Mouse (Mus musculus) E14TG2a.4 (cell line): ENCODE results near the gene Slc1a1.

Source experiments
- CTCF ChIP-seq: conservative IDR thresholded peaks from 2 replicates; pipeline ENCODE4 v1.5.1; 2014; ENCODE audit warnings: low read length
- NANOG ChIP-seq: IDR thresholded peaks from 2 replicates; pipeline ENCODE4 v1.6.1; 2014; ENCODE audit warnings: borderline replicate concordance, low read length, mixed read lengths
- POU5F1 ChIP-seq: IDR thresholded peaks from 2 replicates; pipeline ENCODE4 v1.6.1; 2014; ENCODE audit warnings: low read length, borderline replicate concordance

DNA sequence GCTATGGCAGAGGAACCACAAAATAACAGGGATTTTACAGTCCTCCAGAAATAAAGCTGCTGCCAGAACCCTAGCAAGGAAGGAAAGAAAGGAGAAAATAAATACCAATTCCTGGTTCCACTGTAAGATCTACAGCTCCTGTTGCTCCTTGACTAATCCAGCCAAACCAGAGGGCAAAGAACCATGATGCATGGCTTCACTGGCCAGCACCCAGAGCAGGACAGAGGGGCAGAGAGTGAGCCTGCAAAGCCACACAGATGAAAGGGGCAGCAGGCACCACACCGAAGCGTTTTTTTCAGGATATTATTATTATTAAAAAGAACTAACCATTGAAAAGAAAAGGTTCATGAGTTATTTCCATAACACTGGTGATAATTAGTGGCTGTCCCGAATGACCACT, 17.2 kb downstream of the Slc1a1 start:
- no peak for TF ChIP-seq CTCF
- no peak for TF ChIP-seq NANOG
- TF ChIP-seq POU5F1, result no peak
